Mouse (Mus musculus): ENCODE data around the gene Rnase13. TPM values are rescaled to one million over a fixed set of nuclear protein-coding genes. Genes with fewer than 3 reads are reported as not detected.

Gene Rnase13
- not detected in 2 replicates for polyA plus RNA-seq (2014; fragmentation: Nextera tagmentation; extraction: Ambion mirVana)

- Histone ChIP-seq H3K9ac (ENCODE audit: low read length) (no peak within 1 kb of the TSS), H3K4me1 (ENCODE audit: control insufficient read depth, insufficient read depth, low read length) (no peaks in the 10 kb centered on the region), H3K27ac (replicated peaks; ENCODE audit: low read depth, low read length) (no peak within 1 kb of the TSS), H3K36me3 (ENCODE audit: control insufficient read depth, insufficient read depth, low read length) (no peaks in the 10 kb centered on the region), H3K27me3 (ENCODE audit: control insufficient read depth, insufficient read depth, low read length) (no peaks in the 10 kb centered on the region), H3K4me3 (ENCODE audit: low read depth, low read length) (no peak within 1 kb of the TSS), H3K4me2 (ENCODE audit: low read depth, severe bottlenecking) (no peak within 1 kb of the TSS), H3K9me3 (ENCODE audit: control insufficient read depth, low read length) (no peaks in the 10 kb centered on the region)
- 80% methylated on average over 7 of the region's 7 CpGs for WGBS
- ATAC-seq (ENCODE audit: insufficient number of reproducible peaks, low FRiP score, low TSS enrichment, low read depth) (no peak), DNase-seq (ENCODE audit: low spot score) (no peak)
These were observed at the start of gene Rnase13 for GRCm38 (mm10) chr14:51922571-51922865. Gene Rnase13, minus strand, starts transcription at chr14:51922773.

- no peak for ATAC-seq (ENCODE audit: insufficient number of reproducible peaks, low FRiP score, low TSS enrichment, low read depth)
- H3K4me1 ChIP-seq (ENCODE audit: control insufficient read depth, insufficient read depth, low read length): no peaks in the 10 kb centered on the region
- DNase-seq (ENCODE audit: low spot score): no peak
- H3K9ac ChIP-seq (ENCODE audit: low read length): no peak overlapping the region
- WGBS: 83% methylated on average over 3 of the region's 3 CpGs
- no peaks in the 10 kb centered on the region for H3K27me3 ChIP-seq (ENCODE audit: control insufficient read depth, insufficient read depth, low read length)
- H3K4me3 ChIP-seq (ENCODE audit: low read depth, low read length): no peak overlapping the region
- H3K9me3 ChIP-seq (ENCODE audit: control insufficient read depth, low read length): no peaks in the 10 kb centered on the region
- no peaks in the 10 kb centered on the region for H3K36me3 ChIP-seq (ENCODE audit: control insufficient read depth, insufficient read depth, low read length)
- H3K4me2 ChIP-seq (ENCODE audit: low read depth, severe bottlenecking): no peak overlapping the region
- H3K27ac ChIP-seq (replicated peaks; ENCODE audit: low read depth, low read length): no peak overlapping the region
These were observed 44.8 kb upstream of the Rnase13 start for GRCm38 (mm10) chr14:51967400-51967799.

DNA sequence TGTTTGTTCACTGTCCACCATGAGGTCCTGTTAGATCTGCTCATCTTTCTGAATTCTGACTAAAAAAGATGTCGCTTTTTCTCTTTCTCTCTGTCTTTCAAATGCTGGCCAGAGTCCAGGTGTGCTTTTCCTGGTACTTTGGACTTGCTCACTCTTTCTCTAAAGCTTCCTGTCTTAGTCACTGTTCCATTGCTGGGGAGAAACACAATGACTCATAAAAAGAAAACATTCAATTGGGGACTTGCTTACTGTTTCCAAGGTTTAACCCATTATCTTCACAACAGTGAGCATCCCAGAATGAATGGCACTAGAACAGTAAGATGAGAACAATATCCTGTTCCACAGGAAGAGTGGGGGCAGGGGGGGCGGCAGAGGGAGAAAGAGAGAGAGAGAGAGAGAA lies 37.7 kb upstream of the Rnase13 start:
- ATAC-seq (ENCODE audit: insufficient number of reproducible peaks, low FRiP score, low TSS enrichment, low read depth): no peak
- 95% methylated on average over 2 of the region's 2 CpGs for WGBS

GRCm38 (mm10) chr14:51943336-51943735 lies 20.8 kb upstream of the Rnase13 start:
- Histone ChIP-seq H3K4me2 (ENCODE audit: low read depth, severe bottlenecking) (no peak overlapping the region), H3K4me3 (ENCODE audit: low read depth, low read length) (no peak overlapping the region), H3K27ac (replicated peaks; ENCODE audit: low read depth, low read length) (no peak overlapping the region), H3K9ac (ENCODE audit: low read length) (no peak overlapping the region), H3K27me3 (ENCODE audit: control insufficient read depth, insufficient read depth, low read length) (no peaks in the 10 kb centered on the region), H3K36me3 (ENCODE audit: control insufficient read depth, insufficient read depth, low read length) (no peaks in the 10 kb centered on the region), H3K4me1 (ENCODE audit: control insufficient read depth, insufficient read depth, low read length) (no peaks in the 10 kb centered on the region), H3K9me3 (ENCODE audit: control insufficient read depth, low read length) (no peaks in the 10 kb centered on the region)
- WGBS: 85% methylated on average over 6 of the region's 6 CpGs
- ATAC-seq (ENCODE audit: insufficient number of reproducible peaks, low FRiP score, low TSS enrichment, low read depth) (no peak), DNase-seq (ENCODE audit: low spot score) (no peak)

More for the DNA sequence above, 37.7 kb upstream of the Rnase13 start:
- Histone ChIP-seq H3K4me1 (ENCODE audit: control insufficient read depth, insufficient read depth, low read length) (no peaks in the 10 kb centered on the region), H3K9me3 (ENCODE audit: control insufficient read depth, low read length) (no peaks in the 10 kb centered on the region), H3K4me2 (ENCODE audit: low read depth, severe bottlenecking) (no peak overlapping the region), H3K27ac (replicated peaks; ENCODE audit: low read depth, low read length) (no peak overlapping the region), H3K36me3 (ENCODE audit: control insufficient read depth, insufficient read depth, low read length) (no peaks in the 10 kb centered on the region), H3K9ac (ENCODE audit: low read length) (no peak overlapping the region), H3K4me3 (ENCODE audit: low read depth, low read length) (no peak overlapping the region), H3K27me3 (ENCODE audit: control insufficient read depth, insufficient read depth, low read length) (no peaks in the 10 kb centered on the region)
- no peak for DNase-seq (ENCODE audit: low spot score)

- Histone ChIP-seq H3K4me1 (ENCODE audit: control insufficient read depth, insufficient read depth, low read length) (no peaks in the 10 kb centered on the region), H3K36me3 (ENCODE audit: control insufficient read depth, insufficient read depth, low read length) (no peaks in the 10 kb centered on the region), H3K4me3 (ENCODE audit: low read depth, low read length) (no peak overlapping the region), H3K27me3 (ENCODE audit: control insufficient read depth, insufficient read depth, low read length) (no peaks in the 10 kb centered on the region), H3K9ac (ENCODE audit: low read length) (no peak overlapping the region), H3K27ac (replicated peaks; ENCODE audit: low read depth, low read length) (no peak overlapping the region), H3K4me2 (ENCODE audit: low read depth, severe bottlenecking) (no peak overlapping the region), H3K9me3 (ENCODE audit: control insufficient read depth, low read length) (no peaks in the 10 kb centered on the region)
- ATAC-seq (ENCODE audit: insufficient number of reproducible peaks, low FRiP score, low TSS enrichment, low read depth) (no peak), DNase-seq (ENCODE audit: low spot score) (no peak)
- WGBS: 65% methylated on average over 7 of the region's 7 CpGs
These were observed 19.7 kb upstream of the Rnase13 start for GRCm38 (mm10) chr14:51942236-51942635.

DNA sequence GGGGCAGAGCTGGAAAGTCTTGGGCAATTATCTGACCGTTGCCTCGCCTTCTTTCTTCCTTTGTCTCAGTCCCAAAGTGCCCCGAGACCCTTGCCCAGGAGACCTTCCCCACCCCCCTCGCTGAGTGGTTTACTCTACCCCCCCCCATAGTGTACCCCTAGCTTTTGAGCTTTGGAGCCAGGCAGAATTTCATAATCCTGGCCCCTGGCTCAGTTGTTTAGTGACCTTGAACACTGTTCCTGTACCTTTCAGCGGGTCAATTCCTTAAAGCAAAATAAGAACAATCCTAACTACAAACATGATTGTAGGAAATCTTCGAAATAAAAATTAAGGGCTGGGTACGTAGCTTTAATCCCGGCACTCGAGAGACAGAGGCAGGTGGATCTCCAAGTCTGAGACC lies 19.0 kb upstream of the Rnase13 start:
- Histone ChIP-seq H3K27ac (replicated peaks; ENCODE audit: low read depth, low read length) (no peak overlapping the region), H3K9ac (ENCODE audit: low read length) (no peak overlapping the region)
- no peak for ATAC-seq (ENCODE audit: insufficient number of reproducible peaks, low FRiP score, low TSS enrichment, low read depth)

DNA sequence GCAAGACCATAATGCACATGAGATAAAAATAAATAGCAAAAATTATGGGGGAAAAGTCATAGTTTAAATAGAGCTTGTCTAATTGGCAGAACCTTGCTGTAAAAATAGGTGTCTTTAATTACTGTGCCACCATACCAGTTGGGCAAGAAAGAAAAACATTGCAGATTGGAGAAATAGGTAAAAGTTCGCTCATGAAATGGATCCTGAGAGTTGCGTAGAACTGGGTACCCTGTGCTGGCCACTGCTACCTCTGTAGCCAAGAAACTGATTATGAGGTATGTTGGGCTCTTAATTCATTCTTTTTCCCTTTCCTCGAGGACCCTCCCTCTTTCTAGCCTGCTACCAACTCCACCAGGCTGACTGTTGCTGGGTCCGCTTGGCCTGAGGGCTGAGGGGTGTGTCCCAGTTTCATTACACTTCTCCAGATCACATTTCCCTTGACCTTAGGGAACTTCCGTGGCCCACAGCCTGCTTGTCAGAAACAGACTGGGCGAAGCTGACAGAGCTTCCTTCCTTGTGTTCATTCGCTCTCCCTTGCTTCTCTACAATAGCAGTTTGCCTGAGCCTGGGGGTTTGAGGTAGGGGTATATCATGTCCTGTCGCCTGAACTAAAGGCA lies 18.5 kb upstream of the Rnase13 start:
- Histone ChIP-seq H3K9me3 (ENCODE audit: control insufficient read depth, low read length) (no peaks in the 10 kb centered on the region), H3K4me1 (ENCODE audit: control insufficient read depth, insufficient read depth, low read length) (no peaks in the 10 kb centered on the region), H3K4me2 (ENCODE audit: low read depth, severe bottlenecking) (no peak overlapping the region), H3K4me3 (ENCODE audit: low read depth, low read length) (no peak overlapping the region), H3K27ac (replicated peaks; ENCODE audit: low read depth, low read length) (no peak overlapping the region), H3K9ac (ENCODE audit: low read length) (no peak overlapping the region), H3K36me3 (ENCODE audit: control insufficient read depth, insufficient read depth, low read length) (no peaks in the 10 kb centered on the region), H3K27me3 (ENCODE audit: control insufficient read depth, insufficient read depth, low read length) (no peaks in the 10 kb centered on the region)
- WGBS: 31% methylated on average over 8 of the region's 8 CpGs
- DNase-seq (ENCODE audit: low spot score) (peak; percentile 57), ATAC-seq (ENCODE audit: insufficient number of reproducible peaks, low FRiP score, low TSS enrichment, low read depth) (0 out of 2 replicates have a peak, but pooled peaks have one; percentile 44)

More for the DNA sequence above, 19.0 kb upstream of the Rnase13 start:
- Histone ChIP-seq H3K36me3 (ENCODE audit: control insufficient read depth, insufficient read depth, low read length) (no peaks in the 10 kb centered on the region), H3K9me3 (ENCODE audit: control insufficient read depth, low read length) (no peaks in the 10 kb centered on the region), H3K4me1 (ENCODE audit: control insufficient read depth, insufficient read depth, low read length) (no peaks in the 10 kb centered on the region), H3K27me3 (ENCODE audit: control insufficient read depth, insufficient read depth, low read length) (no peaks in the 10 kb centered on the region), H3K4me2 (ENCODE audit: low read depth, severe bottlenecking) (no peak overlapping the region), H3K4me3 (ENCODE audit: low read depth, low read length) (no peak overlapping the region)
- no peak for DNase-seq (ENCODE audit: low spot score)
- WGBS: 76% methylated on average over 9 of the region's 9 CpGs

- WGBS: 84% methylated on average over 9 of the region's 9 CpGs
- DNase-seq (ENCODE audit: low spot score): no peak
- Histone ChIP-seq H3K4me3 (ENCODE audit: low read depth, low read length) (no peak overlapping the region), H3K9me3 (ENCODE audit: control insufficient read depth, low read length) (no peaks in the 10 kb centered on the region; the same call in 1 of the 2 replicates), H3K4me2 (ENCODE audit: low read depth, severe bottlenecking) (no peak overlapping the region), H3K36me3 (ENCODE audit: control insufficient read depth, insufficient read depth, low read length) (no peaks in the 10 kb centered on the region), H3K4me1 (ENCODE audit: control insufficient read depth, insufficient read depth, low read length) (no peaks in the 10 kb centered on the region), H3K27me3 (ENCODE audit: control insufficient read depth, insufficient read depth, low read length) (no peaks in the 10 kb centered on the region), H3K27ac (replicated peaks; ENCODE audit: low read depth, low read length) (no peak overlapping the region), H3K9ac (ENCODE audit: low read length) (no peak overlapping the region)
- ATAC-seq (ENCODE audit: insufficient number of reproducible peaks, low FRiP score, low TSS enrichment, low read depth): no peak
These were observed 16.4 kb upstream of the Rnase13 start for GRCm38 (mm10) chr14:51939005-51939404.

Measured in limb, embryonic 11.5 days (tissue).